Mouse (Mus musculus) left cerebral cortex, adult 9 months (tissue): ENCODE data around the gene Mfsd6.
A peak's percentile ranks its signal among the peaks of the same experiment; 100 is the strongest.
"Not testable (repeated sequence)": the region's sequence is repeated elsewhere in the genome, so short reads cannot be mapped to it uniquely, and the experiment has no call there.

Source experiments
- DNase-seq, 2 experiments: peaks; one replicate each; pipeline ENCODE4 v3.0.0; 2022; ENCODE audit warnings: low spot score in 2 of 2

Gene Mfsd6

DNA sequence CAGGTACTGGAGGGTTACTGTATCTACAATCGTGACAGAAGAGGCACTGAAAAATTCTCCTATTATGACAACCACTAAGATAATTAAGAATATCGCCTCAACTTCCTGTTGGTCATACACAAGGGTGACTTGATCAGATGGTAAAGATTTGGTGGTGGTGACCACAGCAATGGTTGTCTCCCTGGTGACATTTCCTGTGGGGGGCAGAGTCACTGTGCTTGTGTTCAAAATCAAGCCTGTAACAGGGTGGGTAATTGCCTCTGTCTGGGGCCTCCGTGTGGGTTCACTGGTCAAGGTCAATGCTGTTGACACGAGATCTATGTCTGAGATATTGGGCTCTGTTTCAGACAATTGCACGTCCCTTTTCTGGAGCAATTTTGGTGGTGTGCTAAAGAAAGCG is 18.5 kb downstream of the Mfsd6 start:
- DNase-seq = no peak

DNA sequence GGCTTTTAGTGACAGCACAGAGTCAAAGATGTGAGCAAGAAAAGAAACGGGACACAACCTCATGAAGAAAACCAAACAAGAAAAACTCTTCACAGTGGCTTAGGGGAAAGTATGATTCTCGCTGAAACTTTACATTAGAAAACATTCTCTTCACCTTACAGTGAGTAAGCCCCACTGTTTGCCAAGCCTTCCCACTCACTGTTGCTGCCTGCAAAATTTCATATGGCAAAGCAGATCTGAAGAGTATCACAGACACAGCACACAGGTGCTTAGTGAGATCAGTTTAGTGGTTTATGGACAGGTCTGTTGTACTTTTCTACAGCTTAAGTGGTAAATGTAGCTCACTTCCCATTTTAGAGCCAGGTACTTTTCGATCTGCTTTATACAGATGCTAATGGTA is 20.2 kb downstream of the Mfsd6 start:
- DNase-seq = no peak

DNA sequence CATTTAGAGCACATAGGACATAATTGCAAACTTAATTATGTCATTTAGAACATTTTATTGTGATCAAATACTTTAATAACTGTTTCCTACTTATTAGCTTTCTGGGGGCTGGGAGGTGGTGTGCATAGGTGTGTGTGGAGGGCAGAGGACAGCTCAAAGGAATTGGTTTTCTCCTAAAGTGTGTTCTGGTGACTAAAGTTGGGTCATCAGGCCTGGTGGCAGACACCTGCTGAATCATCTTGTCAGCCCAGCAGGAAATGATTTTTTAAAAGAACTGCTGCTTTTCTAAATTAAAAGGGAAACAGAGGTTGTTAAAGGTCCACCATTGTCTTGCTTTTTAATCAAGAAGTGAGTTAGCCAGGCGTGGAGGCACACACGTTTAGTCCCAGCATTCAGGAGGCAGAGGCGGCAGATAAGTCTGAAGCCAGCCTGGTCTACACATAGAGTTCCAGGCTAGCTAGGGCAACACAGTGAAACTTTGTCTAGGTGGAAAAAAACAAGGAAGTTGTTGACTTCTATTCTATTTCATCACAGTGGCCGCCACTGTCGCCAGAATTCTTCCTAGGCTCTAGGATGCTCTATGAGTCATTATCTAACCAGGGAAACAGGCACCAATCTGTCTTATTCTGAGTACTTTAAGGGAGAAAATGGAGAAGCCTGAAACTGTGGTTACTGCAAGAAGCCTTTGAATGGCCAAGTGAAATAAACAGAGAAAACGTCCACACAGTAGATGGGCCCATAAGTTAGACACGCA is 24.3 kb downstream of the Mfsd6 start:
- no peak for DNase-seq

DNA sequence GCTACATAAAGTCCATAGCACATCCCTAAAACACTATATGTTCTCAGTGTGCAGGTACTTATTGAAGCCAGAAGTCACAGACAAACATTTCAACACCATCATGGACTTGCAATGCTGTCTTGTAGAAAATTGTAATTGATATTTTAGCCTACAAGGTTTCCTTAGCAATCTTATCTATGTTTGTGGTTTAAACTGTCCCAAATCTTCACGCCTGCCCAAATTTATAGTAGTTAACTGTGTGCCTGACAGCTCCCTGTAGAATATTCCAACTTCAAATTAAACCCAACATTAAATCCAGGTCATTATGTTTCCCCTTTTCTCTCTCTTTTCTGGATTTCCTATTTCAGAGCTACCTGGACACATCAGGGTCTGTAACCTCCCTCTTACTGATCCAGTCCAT is 25.3 kb downstream of the Mfsd6 start:
- DNase-seq = no peak

DNA sequence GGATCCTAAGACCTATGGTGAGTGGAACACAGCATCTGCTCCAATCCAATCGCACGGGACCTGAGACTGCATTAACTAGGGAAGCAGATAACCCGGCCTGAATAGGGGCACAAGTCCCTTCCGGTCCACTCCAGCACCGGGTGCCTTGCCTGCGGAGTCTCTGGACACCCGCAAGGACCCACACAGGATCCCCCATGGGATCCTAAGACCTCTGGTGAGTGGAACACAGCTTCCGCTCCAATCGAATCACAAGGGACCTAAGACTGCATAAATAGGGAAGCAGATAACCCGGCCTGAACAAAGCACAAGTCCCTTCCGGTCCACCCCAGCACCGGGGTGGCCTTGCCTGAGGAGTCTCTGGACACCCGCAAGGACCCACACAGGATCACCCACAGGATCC is 32.8 kb downstream of the Mfsd6 start:
- DNase-seq = not testable (repeated sequence)

DNA sequence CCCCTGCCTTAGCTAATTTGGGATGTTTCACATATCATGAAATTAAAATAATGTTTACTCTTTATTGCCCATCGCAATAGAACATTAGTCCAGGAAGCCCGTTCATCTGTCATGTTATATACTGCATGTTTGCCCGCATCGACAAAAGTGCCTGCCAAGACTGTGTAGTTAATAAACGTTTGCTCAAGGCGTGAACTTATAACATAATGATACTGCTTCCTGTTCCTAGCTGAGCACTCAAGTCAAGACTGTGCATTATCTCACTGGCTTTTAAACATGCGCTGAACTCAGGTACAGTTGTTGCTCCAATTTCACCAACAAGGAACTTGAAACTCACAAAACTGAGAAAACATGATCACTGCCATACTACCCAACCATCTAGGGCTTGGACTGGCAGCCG is 39.6 kb downstream of the Mfsd6 start:
- DNase-seq = no peak

DNA sequence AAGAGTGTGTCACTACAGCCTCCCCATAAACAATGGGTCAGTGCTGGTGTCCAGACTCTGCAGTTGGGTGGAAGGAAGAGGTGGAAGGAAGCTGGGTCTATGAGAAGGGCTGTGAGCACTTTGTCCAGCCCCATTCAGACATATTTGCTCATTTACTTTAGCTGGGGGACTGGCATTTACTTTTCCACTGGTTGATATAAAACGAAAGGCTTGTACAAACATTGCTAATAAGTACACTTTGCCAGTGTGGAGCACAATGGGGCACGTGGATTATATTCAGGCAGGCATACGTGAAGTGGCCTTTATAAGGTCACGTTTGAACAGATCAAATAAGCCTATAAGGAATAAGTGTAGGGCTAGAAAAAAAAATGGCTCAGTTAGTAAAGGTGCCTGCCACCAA is 43.7 kb downstream of the Mfsd6 start:
- DNase-seq = no peak

GRCm38 (mm10) chr1:52676621-52677020 is 50.6 kb downstream of the Mfsd6 start:
- no peak for DNase-seq

DNA sequence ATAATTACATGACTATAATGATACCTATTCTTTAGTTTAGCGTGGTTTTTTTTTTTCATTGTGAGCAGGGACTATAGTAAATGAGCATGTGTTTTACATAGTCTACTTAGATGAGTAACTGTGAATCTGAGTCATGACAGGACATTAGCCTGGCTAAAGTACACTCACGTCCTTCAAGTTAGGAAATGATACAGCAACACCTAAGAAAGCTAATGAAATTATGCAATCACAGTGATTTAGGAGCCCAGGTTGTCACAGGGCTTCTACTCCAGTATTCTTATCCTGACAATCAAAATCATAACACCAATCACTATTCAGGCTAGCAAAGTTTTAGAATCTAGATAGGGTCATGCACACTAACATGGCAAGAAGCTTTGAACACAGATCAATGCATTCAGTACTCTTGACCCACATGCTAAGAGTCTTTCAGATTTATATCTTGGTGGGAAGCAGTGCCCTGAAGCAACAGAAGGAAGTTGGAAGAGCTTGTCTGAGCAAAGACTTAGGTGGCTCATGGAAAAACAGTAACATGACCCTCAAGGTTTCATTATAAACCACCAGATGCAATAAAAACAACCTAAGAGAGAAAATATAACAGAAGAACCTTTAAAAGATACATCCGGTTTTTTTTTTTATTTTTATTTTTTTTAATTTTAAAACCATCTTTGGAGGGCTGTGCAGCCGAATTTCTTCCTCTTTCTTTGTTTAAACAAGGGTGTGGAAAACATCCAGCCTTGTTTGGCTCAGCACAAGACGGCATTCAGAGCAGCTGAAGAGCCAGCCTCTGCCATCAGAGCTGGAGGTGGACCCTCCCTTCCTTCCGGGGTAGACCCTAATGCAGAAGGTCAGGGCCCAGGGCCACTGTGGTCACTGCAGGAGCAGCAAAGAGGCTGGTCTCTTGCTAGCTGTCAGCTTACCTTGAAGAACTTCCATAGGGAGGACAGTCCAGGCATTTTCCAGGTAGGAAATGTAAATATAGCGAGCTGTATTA is 51.4 kb downstream of the Mfsd6 start:
- no peak for DNase-seq

DNA sequence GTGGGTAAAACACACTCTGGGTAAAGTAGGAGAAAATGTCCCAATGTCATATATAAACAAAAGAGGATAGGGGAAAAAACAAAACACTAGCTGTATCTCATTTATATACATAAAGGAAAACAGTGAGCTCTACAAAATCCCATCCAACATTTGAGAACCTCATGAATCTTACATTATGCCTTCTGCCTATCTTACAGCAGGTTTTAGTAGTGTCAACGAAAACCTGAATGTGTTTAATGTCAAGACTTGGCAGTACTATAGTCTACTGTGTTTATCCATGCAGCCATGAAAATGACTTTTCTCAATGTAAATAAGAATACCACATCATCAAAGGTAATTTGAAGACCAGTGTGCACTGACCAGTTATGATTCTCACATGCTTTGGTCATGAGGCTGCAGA is 57.3 kb downstream of the Mfsd6 start:
- DNase-seq = no peak

GRCm38 (mm10) chr1:52668743-52669323 is 58.4 kb downstream of the Mfsd6 start:
- DNase-seq = no peak

GRCm38 (mm10) chr1:52663228-52663627 is 64.0 kb downstream of the Mfsd6 start:
- peak; percentile 25 to 74 for DNase-seq

DNA sequence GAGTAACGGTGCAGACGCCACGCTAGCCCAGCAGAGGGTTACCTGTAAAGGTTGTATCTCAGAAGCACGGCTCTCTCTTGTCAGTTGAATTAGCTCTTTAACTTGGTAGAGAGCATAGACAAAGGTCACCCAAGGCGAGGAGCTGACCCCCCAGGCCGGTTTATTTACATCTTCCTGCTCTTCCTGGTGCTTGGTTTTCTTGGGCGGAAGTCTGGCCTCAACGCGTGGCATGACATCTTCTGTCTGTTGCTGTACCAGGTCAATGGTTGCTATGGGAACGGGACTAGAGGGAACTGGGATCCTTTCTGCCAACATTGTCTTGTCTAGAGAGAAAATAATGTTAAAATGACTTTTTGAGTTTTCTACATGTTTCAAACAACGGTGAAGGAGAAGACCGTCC is 66.5 kb downstream of the Mfsd6 start:
- DNase-seq = no peak

DNA sequence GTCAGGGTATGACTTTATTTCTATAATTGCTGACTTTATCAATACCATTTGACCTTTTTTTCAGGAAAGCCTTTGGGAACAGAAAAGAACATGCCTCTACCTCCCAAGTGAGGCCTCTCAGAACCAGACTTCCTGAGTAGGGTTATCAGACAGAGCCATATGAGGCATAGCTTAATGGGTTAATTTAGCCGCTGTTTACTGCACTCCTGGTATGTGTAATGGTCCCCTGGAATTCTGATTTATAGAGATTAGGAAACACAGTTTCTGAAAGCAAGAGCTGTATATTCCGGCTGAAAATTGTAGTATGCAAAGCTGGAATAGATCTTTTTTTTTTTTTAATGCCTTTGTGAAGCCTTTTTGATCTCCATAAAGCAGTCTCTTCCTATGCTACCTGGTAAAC is 67.0 kb downstream of the Mfsd6 start:
- DNase-seq = no peak

DNA sequence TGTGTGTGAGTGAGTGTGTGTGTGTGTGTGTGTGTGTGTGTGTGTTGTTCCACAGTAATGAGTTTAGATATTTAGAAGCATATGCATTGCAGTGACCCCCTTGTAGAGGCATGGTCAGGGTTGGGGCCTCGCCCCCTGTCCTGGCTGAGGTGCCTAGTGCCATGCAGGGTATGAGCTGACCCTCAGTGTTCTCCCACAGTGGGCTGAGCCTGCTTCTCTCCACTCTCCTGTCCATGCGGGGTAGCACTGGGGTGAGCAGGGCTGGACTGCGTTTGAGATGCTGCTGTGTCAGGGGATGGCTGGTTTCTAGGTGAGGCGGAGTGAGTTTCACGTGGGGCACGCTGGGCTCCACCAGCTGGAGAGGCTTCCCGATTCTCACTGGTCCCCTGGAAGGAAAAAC is 69.1 kb downstream of the Mfsd6 start:
- no peak for DNase-seq

DNA sequence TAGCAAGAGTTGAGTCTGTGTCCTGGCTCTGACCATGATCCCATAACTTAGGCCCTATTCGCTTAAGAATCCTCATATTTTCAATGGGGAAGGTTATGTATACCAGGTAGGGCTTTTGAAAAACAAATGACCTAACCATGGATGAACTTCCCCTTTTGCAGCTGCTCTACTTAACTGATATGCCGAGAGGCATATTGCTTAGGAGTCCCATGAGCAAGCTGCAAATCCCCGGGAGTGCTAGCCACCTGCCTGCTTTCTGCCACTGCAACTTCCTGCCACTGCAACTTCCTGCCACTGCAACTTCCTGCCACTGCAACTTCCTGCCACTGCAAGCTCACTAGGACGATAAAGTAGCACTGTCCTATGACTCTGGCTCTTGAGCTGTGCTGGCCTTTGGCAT is 72.1 kb downstream of the Mfsd6 start:
- DNase-seq = no peak

GRCm38 (mm10) chr1:52653366-52653765 is 73.9 kb downstream of the Mfsd6 start:
- no peak for DNase-seq

DNA sequence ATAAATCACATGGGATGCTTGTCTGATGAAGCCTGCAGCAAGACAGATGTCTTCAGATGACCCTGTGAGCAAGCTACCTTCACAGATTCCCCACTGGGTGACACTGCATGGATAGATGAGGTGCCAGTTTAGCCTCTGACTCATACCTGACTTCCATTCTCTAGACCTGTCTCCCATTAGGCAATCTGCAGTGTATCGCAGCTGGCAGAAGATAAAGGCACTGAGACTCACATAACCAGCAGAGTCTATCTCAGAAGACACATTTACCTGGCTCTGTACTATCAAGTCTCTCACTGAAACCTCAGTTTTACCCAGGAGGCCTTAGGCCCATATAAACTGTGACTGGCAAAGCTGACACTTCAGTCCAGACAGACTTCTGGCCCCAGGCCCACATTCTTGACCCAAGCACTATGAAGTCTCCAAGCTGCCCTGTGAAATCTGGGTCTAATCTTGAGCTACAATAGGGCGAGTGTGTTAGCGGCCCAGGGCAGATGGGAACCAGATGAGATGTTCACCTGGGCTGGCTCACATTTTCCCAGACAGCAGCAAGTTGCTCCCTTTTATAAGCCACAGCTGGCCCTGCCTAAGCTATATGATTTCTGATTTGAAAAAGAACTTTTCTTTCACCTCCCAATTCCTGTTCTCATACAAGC is 74.5 kb downstream of the Mfsd6 start:
- no peak for DNase-seq

- no peak for DNase-seq
Observed at GRCm38 (mm10) chr1:52650066-52650465, 77.2 kb downstream of the Mfsd6 start.

DNA sequence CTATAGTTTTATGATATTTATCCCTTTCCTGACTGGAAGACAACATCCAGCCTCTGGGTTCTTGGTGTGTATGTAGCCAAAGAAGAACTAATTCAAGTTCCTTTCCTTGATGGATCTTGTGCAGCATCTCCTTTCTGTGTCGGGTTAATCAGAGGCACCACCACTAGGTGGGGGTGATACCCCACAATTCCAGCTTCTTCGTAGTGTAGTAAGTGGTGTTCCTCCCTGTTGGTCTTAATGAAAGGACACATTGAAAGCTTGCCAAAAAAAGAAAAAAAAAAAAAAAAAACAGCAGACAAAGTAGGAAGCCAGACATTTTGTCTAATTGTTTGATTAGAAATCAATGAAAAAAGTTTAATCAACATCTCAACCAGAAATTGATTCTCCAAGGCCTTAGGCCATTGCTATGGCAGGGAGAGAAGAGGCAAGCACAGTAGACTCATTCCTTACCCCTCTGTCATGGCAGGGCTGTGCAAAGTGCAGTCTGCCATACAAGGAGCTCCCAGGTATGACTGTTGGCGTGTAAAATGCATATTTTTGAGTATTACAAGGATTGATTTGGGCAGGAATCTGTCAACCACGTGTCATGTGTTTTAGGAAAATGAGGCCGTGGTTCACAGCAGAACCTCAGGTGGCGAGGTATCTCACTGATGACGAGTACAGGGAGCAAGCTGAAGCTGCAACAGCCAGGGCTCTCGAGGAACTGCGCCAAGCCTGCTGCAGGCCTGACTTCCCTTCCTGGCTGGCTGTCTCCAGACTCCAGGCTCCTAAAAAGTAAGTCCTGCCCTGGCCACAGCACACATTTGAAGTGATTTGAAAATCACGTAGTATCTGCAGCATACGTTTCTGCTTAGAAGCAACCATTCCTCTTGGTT is 78.9 kb downstream of the Mfsd6 start:
- peak; percentile 36 to 88 for DNase-seq

GRCm38 (mm10) chr1:52640736-52641135 is 86.5 kb downstream of the Mfsd6 start:
- DNase-seq = no peak
